Mouse (Mus musculus) colon, adult 2 months (tissue): ENCODE results near the gene Mfsd9. TPM values are rescaled to one million over a fixed set of nuclear protein-coding genes. Genes with fewer than 3 reads are reported as not detected.

Experiments
- polyA plus RNA-seq: library from polyadenylated mRNA; depleted of rRNA; stranded (reverse); fragments of >200 nt; gene quantifications from 2 replicates; pipeline ENCODE4 v1.2.3, GENCODE M21; 2012; rRNA removed

Mfsd9 gene
- 11.2 and 13.6 TPM in 2 replicates for polyA plus RNA-seq

DNA sequence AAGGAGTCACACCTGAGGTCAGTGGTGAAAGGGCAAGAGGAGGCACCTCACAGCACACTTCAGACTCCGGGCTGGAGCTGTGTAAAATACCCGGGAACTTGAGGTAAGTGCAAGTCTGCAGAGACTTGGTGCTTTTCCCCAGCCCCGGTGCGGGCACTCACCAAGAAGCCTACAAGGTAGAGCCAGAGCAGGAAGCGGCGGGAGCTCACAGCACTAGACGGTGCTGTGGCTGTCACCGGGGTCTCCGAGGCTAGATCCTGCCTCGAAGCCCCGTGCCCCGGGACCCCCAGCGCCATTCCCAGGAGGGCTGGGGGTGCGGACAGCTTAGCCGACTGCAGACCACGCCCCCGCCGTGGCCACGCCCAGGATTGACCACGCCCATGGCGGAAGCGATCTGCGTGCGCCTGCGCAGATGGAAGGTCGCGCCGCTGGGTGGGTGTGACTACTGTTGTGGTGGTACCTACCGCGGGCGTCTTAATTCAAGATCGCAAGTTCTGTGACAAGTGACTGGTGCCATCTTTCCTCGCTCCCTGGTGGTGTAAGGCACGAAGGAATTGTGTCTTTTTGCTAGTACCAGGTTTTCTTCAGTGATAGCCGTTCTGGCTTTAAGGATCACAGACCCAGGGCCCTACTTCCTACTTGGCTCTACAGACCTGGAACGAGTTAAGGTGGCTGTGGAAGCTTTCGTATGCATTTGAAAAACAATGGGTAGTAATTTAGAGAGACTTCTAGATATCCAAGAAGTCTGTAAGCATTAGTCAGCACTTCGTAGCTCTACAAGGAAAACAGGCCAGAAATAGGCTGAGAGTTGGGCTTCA lies at the start of gene Mfsd9:
Gene Mfsd9 (minus strand): TSS at position 364 of the 818 bp plus-strand sequence.

DNA sequence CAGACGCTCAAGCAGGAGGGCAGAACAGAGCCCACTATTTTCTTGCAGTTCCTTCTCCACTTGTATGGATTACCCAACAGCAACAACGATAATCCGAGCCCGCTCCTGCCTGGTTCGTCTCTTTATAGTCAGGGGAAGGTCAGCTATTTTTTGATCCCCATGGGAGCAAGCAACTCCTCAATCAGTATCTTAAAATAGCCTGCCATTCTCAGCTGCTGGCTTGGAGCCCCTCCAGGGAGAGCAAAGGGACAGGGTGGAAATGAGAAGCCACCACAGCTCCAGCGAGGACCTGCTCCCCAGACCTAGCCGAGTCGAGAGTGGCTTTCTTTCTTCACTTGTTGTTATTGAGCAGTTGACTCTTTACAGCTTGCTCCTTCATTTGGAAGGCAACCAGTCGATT lies 14.9 kb upstream of the Mfsd9 start, which contains the start of gene Tmem182:
Gene Tmem182 (plus strand): TSS at position 251 of the 400 bp plus-strand sequence.

Other genes with a start within 250 kb of the Mfsd9 start
- 0.10 and 0.55 TPM in 2 replicates for gene Slc9a4, start 210.6 kb downstream of the Mfsd9 start, polyA plus RNA-seq
- gene Slc9a2, start 110.1 kb downstream of the Mfsd9 start, polyA plus RNA-seq, result 225 and 291 TPM in 2 replicates
- gene Tmem182, start 14.9 kb upstream of the Mfsd9 start, polyA plus RNA-seq, result 0.28 and 0.30 TPM in 2 replicates